Mouse (Mus musculus): ENCODE results near the gene Ccdc3. TPM values are rescaled to one million over a fixed set of nuclear protein-coding genes. Genes with fewer than 3 reads are reported as not detected.

Gene Ccdc3
- polyA plus RNA-seq, 1 experiment = 0.94 TPM

GRCm38 (mm10) chr2:5102891-5103290 lies 34.7 kb upstream of the Ccdc3 start:
- Histone ChIP-seq H3K27ac (ENCODE audit: control insufficient read depth, insufficient read depth, low read depth, low read length) (no peak overlapping the region), H3K4me1 (ENCODE audit: control insufficient read depth, insufficient read depth, low read length) (peaks cover 3% of the 10 kb centered on the region), H3K4me3 (ENCODE audit: control insufficient read depth, low read depth, low read length) (no peak overlapping the region), H3K27me3 (ENCODE audit: control insufficient read depth, insufficient read depth, low read length) (no peaks in the 10 kb centered on the region), H3K36me3 (ENCODE audit: control insufficient read depth, insufficient read depth, low read length) (no peaks in the 10 kb centered on the region)
- TF ChIP-seq POLR2A (IDR thresholded peaks at IDR 0.05; ENCODE audit: control insufficient read depth, low read depth, low read length) = no peak
- no peak for TF ChIP-seq CTCF (IDR thresholded peaks at IDR 0.05; ENCODE audit: control insufficient read depth, insufficient read depth, insufficient replicate concordance, low read depth, low read length)

GRCm38 (mm10) chr2:5112785-5113291 lies 24.7 kb upstream of the Ccdc3 start:
- Histone ChIP-seq H3K36me3 (ENCODE audit: control insufficient read depth, insufficient read depth, low read length) (no peaks in the 10 kb centered on the region), H3K4me3 (ENCODE audit: control insufficient read depth, low read depth, low read length) (no peak overlapping the region), H3K4me1 (ENCODE audit: control insufficient read depth, insufficient read depth, low read length) (no peaks in the 10 kb centered on the region), H3K27me3 (ENCODE audit: control insufficient read depth, insufficient read depth, low read length) (no peaks in the 10 kb centered on the region), H3K27ac (ENCODE audit: control insufficient read depth, insufficient read depth, low read depth, low read length) (peak overlapping the region; percentile 10; the same call in 1 of the 2 replicates)
- TF ChIP-seq POLR2A (IDR thresholded peaks at IDR 0.05; ENCODE audit: control insufficient read depth, low read depth, low read length) (no peak), CTCF (IDR thresholded peaks at IDR 0.05; ENCODE audit: control insufficient read depth, insufficient read depth, insufficient replicate concordance, low read depth, low read length) (no peak)

- Histone ChIP-seq H3K27me3 (ENCODE audit: control insufficient read depth, insufficient read depth, low read length) (no peaks in the 10 kb centered on the region), H3K36me3 (ENCODE audit: control insufficient read depth, insufficient read depth, low read length) (no peaks in the 10 kb centered on the region), H3K4me1 (ENCODE audit: control insufficient read depth, insufficient read depth, low read length) (no peaks in the 10 kb centered on the region), H3K4me3 (ENCODE audit: control insufficient read depth, low read depth, low read length) (no peak overlapping the region), H3K27ac (ENCODE audit: control insufficient read depth, insufficient read depth, low read depth, low read length) (no peak overlapping the region)
- TF ChIP-seq POLR2A (IDR thresholded peaks at IDR 0.05; ENCODE audit: control insufficient read depth, low read depth, low read length) (no peak), CTCF (IDR thresholded peaks at IDR 0.05; ENCODE audit: control insufficient read depth, insufficient read depth, insufficient replicate concordance, low read depth, low read length) (no peak)
Observed at GRCm38 (mm10) chr2:5114386-5114785, 23.2 kb upstream of the Ccdc3 start.

- Histone ChIP-seq H3K36me3 (ENCODE audit: control insufficient read depth, insufficient read depth, low read length) (no peaks in the 10 kb centered on the region), H3K4me1 (ENCODE audit: control insufficient read depth, insufficient read depth, low read length) (no peaks in the 10 kb centered on the region), H3K4me3 (ENCODE audit: control insufficient read depth, low read depth, low read length) (no peak overlapping the region), H3K27ac (ENCODE audit: control insufficient read depth, insufficient read depth, low read depth, low read length) (no peak overlapping the region), H3K27me3 (ENCODE audit: control insufficient read depth, insufficient read depth, low read length) (no peaks in the 10 kb centered on the region)
- no peak for TF ChIP-seq CTCF (IDR thresholded peaks at IDR 0.05; ENCODE audit: control insufficient read depth, insufficient read depth, insufficient replicate concordance, low read depth, low read length)
Observed at GRCm38 (mm10) chr2:5116856-5117532, 20.6 kb upstream of the Ccdc3 start.

- H3K4me3 ChIP-seq (ENCODE audit: control insufficient read depth, low read depth, low read length) = no peak overlapping the region
- H3K27ac ChIP-seq (ENCODE audit: control insufficient read depth, insufficient read depth, low read depth, low read length) = no peak overlapping the region
- TF ChIP-seq POLR2A (IDR thresholded peaks at IDR 0.05; ENCODE audit: control insufficient read depth, low read depth, low read length) (no peak), CTCF (IDR thresholded peaks at IDR 0.05; ENCODE audit: control insufficient read depth, insufficient read depth, insufficient replicate concordance, low read depth, low read length) (no peak)
- H3K36me3 ChIP-seq (ENCODE audit: control insufficient read depth, insufficient read depth, low read length) = no peaks in the 10 kb centered on the region
- H3K4me1 ChIP-seq (ENCODE audit: control insufficient read depth, insufficient read depth, low read length) = no peaks in the 10 kb centered on the region
- H3K27me3 ChIP-seq (ENCODE audit: control insufficient read depth, insufficient read depth, low read length) = no peaks in the 10 kb centered on the region
Observed at GRCm38 (mm10) chr2:5125506-5125905, 12.1 kb upstream of the Ccdc3 start.

GRCm38 (mm10) chr2:5127369-5127768 lies 10.2 kb upstream of the Ccdc3 start:
- no peaks in the 10 kb centered on the region for H3K36me3 ChIP-seq (ENCODE audit: control insufficient read depth, insufficient read depth, low read length)
- no peak overlapping the region for H3K4me3 ChIP-seq (ENCODE audit: control insufficient read depth, low read depth, low read length)
- H3K27ac ChIP-seq (ENCODE audit: control insufficient read depth, insufficient read depth, low read depth, low read length) = no peak overlapping the region
- H3K4me1 ChIP-seq (ENCODE audit: control insufficient read depth, insufficient read depth, low read length) = no peaks in the 10 kb centered on the region
- TF ChIP-seq POLR2A (IDR thresholded peaks at IDR 0.05; ENCODE audit: control insufficient read depth, low read depth, low read length) = no peak
- TF ChIP-seq CTCF (IDR thresholded peaks at IDR 0.05; ENCODE audit: control insufficient read depth, insufficient read depth, insufficient replicate concordance, low read depth, low read length) = no peak
- H3K27me3 ChIP-seq (ENCODE audit: control insufficient read depth, insufficient read depth, low read length) = no peaks in the 10 kb centered on the region

- TF ChIP-seq CTCF (IDR thresholded peaks at IDR 0.05; ENCODE audit: control insufficient read depth, insufficient read depth, insufficient replicate concordance, low read depth, low read length) = no peak
- no peak for TF ChIP-seq POLR2A (IDR thresholded peaks at IDR 0.05; ENCODE audit: control insufficient read depth, low read depth, low read length)
- H3K27ac ChIP-seq (ENCODE audit: control insufficient read depth, insufficient read depth, low read depth, low read length) = no peak overlapping the region
Observed at GRCm38 (mm10) chr2:5129099-5129498, 8.5 kb upstream of the Ccdc3 start.

More at GRCm38 (mm10) chr2:5129099-5129498, 8.5 kb upstream of the Ccdc3 start:
- no peaks in the 10 kb centered on the region for H3K27me3 ChIP-seq (ENCODE audit: control insufficient read depth, insufficient read depth, low read length)
- H3K4me3 ChIP-seq (ENCODE audit: control insufficient read depth, low read depth, low read length) = no peak overlapping the region
- no peaks in the 10 kb centered on the region for H3K4me1 ChIP-seq (ENCODE audit: control insufficient read depth, insufficient read depth, low read length)
- no peaks in the 10 kb centered on the region for H3K36me3 ChIP-seq (ENCODE audit: control insufficient read depth, insufficient read depth, low read length)

All from testis, adult 2 months (tissue).